Mouse (Mus musculus): ENCODE measurements around the gene Arntl2.

GRCm38 (mm10) chr6:146857386-146857785 lies 61.5 kb downstream of the Arntl2 start:
- no peak for TF ChIP-seq CTCF (IDR thresholded peaks at IDR 0.05; ENCODE audit: borderline replicate concordance, extremely low read depth, insufficient read depth, insufficient read length)
- no peak for TF ChIP-seq POLR2A (IDR thresholded peaks at IDR 0.05; ENCODE audit: borderline replicate concordance, extremely low read depth, insufficient read depth, insufficient read length, poor library complexity, severe bottlenecking)

Data from brain, embryonic 14.5 days (tissue).